Mouse (Mus musculus) lung, postnatal 0 days (tissue): ENCODE measurements at regions not wholly inside any gene's neighbourhood (a gene's known extent, or its start where the extent isn't known, plus 50 kb on each side); places are given as distances from the start of the nearest gene placed in this dataset.
A peak's percentile ranks its signal among the peaks of the same experiment; 100 is the strongest.

Experiments
- ATAC-seq: fragments of 200-750 bp; cut with Nextera tagmentation; 2 replicates; pipeline ENCODE4 v1.8.0; 2017; ENCODE audit warnings: moderate library complexity
- DNase-seq: peaks from one replicate; pipeline ENCODE4 v3.0.0-alpha.2; 2016; ENCODE audit warnings: low spot score
- H3K27ac ChIP-seq: fragments of 300-500 bp; sonication (generic); 2 replicates; pipeline ENCODE4 v1.5.1; 2014; ENCODE audit warnings: antibody characterized with exemption, mild to moderate bottlenecking, low read length, mixed read lengths
- H3K27me3 ChIP-seq: fragments of 300-500 bp; sonication (generic); replicated peaks from 2 replicates; pipeline ENCODE4 v1.6.1; 2014; ENCODE audit warnings: low read length, mixed read lengths; ENCODE audit not compliant: insufficient read depth
- H3K36me3 ChIP-seq: fragments of 300-500 bp; sonication (generic); 2 replicates; pipeline ENCODE4 v1.6.1; 2014; ENCODE audit warnings: low read length, mixed read lengths; ENCODE audit not compliant: insufficient read depth
- H3K4me1 ChIP-seq: fragments of 300-500 bp; sonication (generic); 2 replicates; pipeline ENCODE4 v1.6.1; 2014; ENCODE audit warnings: antibody characterized with exemption, low read depth, low read length, mixed read lengths; ENCODE audit not compliant: insufficient read depth
- H3K4me2 ChIP-seq: fragments of 300-500 bp; sonication (generic); replicated peaks from 2 replicates; pipeline ENCODE4 v1.6.1; 2014; ENCODE audit warnings: low read depth, mild to moderate bottlenecking, low read length, moderate library complexity, mixed read lengths
- H3K4me3 ChIP-seq: fragments of 300-500 bp; sonication (generic); 2 replicates; pipeline ENCODE4 v1.5.1; 2014; ENCODE audit warnings: low read depth, low read length
- H3K9ac ChIP-seq: fragments of 300-500 bp; sonication (generic); replicated peaks from 2 replicates; pipeline ENCODE4 v1.6.1; 2014; ENCODE audit warnings: low read depth, mild to moderate bottlenecking
- H3K9me3 ChIP-seq: fragments of 300-500 bp; sonication (generic); 2 replicates; pipeline ENCODE4 v1.6.1; 2016; ENCODE audit warnings: low read length, mixed read lengths
- CTCF ChIP-seq: IDR thresholded peaks from 2 replicates; pipeline ENCODE4 v1.5.1; 2016; ENCODE audit warnings: antibody characterized with exemption, mild to moderate bottlenecking
- EP300 ChIP-seq: IDR thresholded peaks from 2 replicates; pipeline ENCODE4 v1.6.1; 2016; ENCODE audit warnings: antibody characterized with exemption, mild to moderate bottlenecking, control low read depth
- WGBS: fragments of 180-500 bp; shearing (Covaris S2); extraction: QIAGEN DNeasy Blood & Tissue Kit; methylation state at CpG from one replicate; pipeline ENCODE4 v1.1.7; 2014; 5-methylcytosine and 5-hydroxymethylcytosine counted together

GRCm38 (mm10) chr16:88412287-88412686 lies 94.5 kb downstream of the Cldn17 start:
- Histone ChIP-seq H3K27ac (no peak overlapping the region), H3K9ac (no peak overlapping the region), H3K4me3 (no peak overlapping the region), H3K4me1 (no peaks in the 10 kb centered on the region), H3K9me3 (no peaks in the 10 kb centered on the region), H3K4me2 (no peak overlapping the region), H3K36me3 (no peaks in the 10 kb centered on the region), H3K27me3 (no peaks in the 10 kb centered on the region)
- DNase-seq (no peak), ATAC-seq (no peak)
- 56% methylated on average over 1 of the region's 1 CpGs for WGBS
- no peak for TF ChIP-seq EP300
- TF ChIP-seq CTCF = no peak

GRCm38 (mm10) chr16:88408144-88408543 lies 98.6 kb downstream of the Cldn17 start:
- Histone ChIP-seq H3K9me3 (no peaks in the 10 kb centered on the region), H3K9ac (no peak overlapping the region), H3K27me3 (no peaks in the 10 kb centered on the region), H3K4me3 (no peak overlapping the region), H3K4me2 (no peak overlapping the region), H3K36me3 (no peaks in the 10 kb centered on the region), H3K4me1 (no peaks in the 10 kb centered on the region), H3K27ac (no peak overlapping the region)
- DNase-seq = no peak
- TF ChIP-seq EP300 (no peak), CTCF (no peak)
- no peak for ATAC-seq

- Histone ChIP-seq H3K9ac (no peak overlapping the region), H3K4me1 (no peaks in the 10 kb centered on the region), H3K27me3 (no peaks in the 10 kb centered on the region), H3K27ac (no peak overlapping the region), H3K4me2 (no peak overlapping the region), H3K9me3 (no peaks in the 10 kb centered on the region), H3K36me3 (no peaks in the 10 kb centered on the region), H3K4me3 (no peak overlapping the region)
- WGBS = 82% methylated on average over 4 of the region's 4 CpGs
- ATAC-seq (no peak), DNase-seq (no peak)
- TF ChIP-seq CTCF (no peak), EP300 (no peak)
Observed at GRCm38 (mm10) chr16:88404331-88404730, 102.4 kb downstream of the Cldn17 start.

- no peak for ATAC-seq
- no peak overlapping the region for H3K27ac ChIP-seq
- no peak for TF ChIP-seq CTCF
- no peak for TF ChIP-seq EP300
- no peak for DNase-seq
- H3K4me1 ChIP-seq = no peaks in the 10 kb centered on the region
- H3K9me3 ChIP-seq = no peaks in the 10 kb centered on the region
- no peak overlapping the region for H3K9ac ChIP-seq
- 58% methylated on average over 3 of the region's 3 CpGs for WGBS
- no peak overlapping the region for H3K4me3 ChIP-seq
- H3K27me3 ChIP-seq = no peaks in the 10 kb centered on the region
- no peak overlapping the region for H3K4me2 ChIP-seq
- H3K36me3 ChIP-seq = no peaks in the 10 kb centered on the region
Observed at GRCm38 (mm10) chr16:88399881-88400280, 106.9 kb downstream of the Cldn17 start.

GRCm38 (mm10) chr16:88392764-88393163 lies 102.7 kb upstream of the Grik1 start:
- no peaks in the 10 kb centered on the region for H3K27me3 ChIP-seq
- 37% methylated on average over 1 of the region's 1 CpGs for WGBS

DNA sequence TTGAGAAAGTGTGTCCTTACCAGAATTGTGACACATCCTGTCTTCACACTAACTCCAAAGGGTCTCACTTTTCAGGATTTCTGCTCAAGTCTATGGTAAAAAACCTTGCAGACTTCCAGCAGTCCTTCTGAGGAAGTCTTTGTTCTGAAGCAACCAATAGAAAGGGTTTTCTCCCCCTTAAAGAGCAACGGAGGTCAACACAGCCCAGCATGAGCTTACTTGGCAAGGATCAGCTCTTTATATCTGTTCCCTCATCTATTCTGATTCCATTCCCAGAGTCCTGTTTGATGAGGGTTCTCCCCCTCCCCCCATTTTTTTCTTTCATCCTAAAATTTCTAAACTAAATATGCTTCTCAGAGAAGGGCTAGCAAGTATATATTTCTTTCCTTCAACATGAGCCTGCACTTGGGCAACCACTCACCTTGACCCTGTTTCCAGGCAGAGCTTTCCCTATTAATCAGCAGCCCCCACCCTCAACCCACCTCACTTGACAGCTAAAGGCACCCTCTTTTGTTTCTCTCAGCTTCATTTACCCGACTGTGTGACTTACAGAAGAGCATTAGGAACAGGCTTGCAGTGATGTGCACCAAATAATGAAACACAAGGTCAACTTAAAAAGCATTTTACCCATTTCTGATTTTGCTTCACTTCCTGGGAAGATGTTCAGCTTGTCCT lies 91.7 kb upstream of the Grik1 start:
- DNase-seq (no peak), ATAC-seq (no peak)
- Histone ChIP-seq H3K27ac (no peak overlapping the region), H3K9me3 (no peaks in the 10 kb centered on the region), H3K36me3 (no peaks in the 10 kb centered on the region), H3K27me3 (no peaks in the 10 kb centered on the region), H3K4me2 (no peak overlapping the region), H3K4me3 (no peak overlapping the region), H3K9ac (no peak overlapping the region), H3K4me1 (no peaks in the 10 kb centered on the region)
- 9% methylated on average over 2 of the region's 2 CpGs for WGBS
- TF ChIP-seq CTCF (no peak), EP300 (no peak)

More at GRCm38 (mm10) chr16:88392764-88393163, 102.7 kb upstream of the Grik1 start:
- peak; percentile 43 for TF ChIP-seq CTCF
- no peak for TF ChIP-seq EP300
- H3K4me1 ChIP-seq = no peaks in the 10 kb centered on the region
- H3K27ac ChIP-seq = no peak overlapping the region
- no peaks in the 10 kb centered on the region for H3K36me3 ChIP-seq
- no peak overlapping the region for H3K9ac ChIP-seq
- H3K4me3 ChIP-seq = no peak overlapping the region
- no peaks in the 10 kb centered on the region for H3K9me3 ChIP-seq
- H3K4me2 ChIP-seq = no peak overlapping the region
- DNase-seq (no peak), ATAC-seq (no peak)

GRCm38 (mm10) chr16:88375622-88376021 lies 85.6 kb upstream of the Grik1 start:
- no peak overlapping the region for H3K4me3 ChIP-seq
- no peak overlapping the region for H3K9ac ChIP-seq
- DNase-seq (no peak), ATAC-seq (no peak)
- no peaks in the 10 kb centered on the region for H3K36me3 ChIP-seq
- no peaks in the 10 kb centered on the region for H3K9me3 ChIP-seq
- no peaks in the 10 kb centered on the region for H3K27me3 ChIP-seq
- TF ChIP-seq CTCF = no peak
- TF ChIP-seq EP300 = no peak
- no peaks in the 10 kb centered on the region for H3K4me1 ChIP-seq
- no peak overlapping the region for H3K27ac ChIP-seq
- H3K4me2 ChIP-seq = no peak overlapping the region
- 32% methylated on average over 5 of the region's 5 CpGs for WGBS
